Mouse (Mus musculus): ENCODE measurements around the gene Mosmo.

Mosmo gene

DNA sequence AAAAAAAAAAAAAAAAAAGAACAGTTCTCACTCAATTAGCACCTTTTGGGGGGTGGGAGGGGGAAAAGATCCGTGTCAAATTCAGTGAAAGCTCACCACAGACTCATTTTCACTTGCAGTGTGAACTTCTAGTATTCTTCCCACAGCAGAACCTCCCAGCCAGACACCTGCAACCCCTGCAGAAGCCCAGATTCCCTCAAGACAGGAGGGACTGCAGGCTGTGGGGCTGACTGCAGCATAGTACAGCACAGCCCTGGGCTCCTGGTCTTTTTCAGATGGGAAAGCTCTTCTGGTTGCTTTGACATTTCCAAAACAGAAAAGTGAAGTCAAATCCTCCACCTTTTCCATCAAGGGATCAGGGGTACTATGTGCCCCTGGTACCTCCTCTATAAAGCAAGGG lies 90.0 kb downstream of the Mosmo start:
- DNase-seq (ENCODE audit: low spot score in 2 of 2): no peak

DNA sequence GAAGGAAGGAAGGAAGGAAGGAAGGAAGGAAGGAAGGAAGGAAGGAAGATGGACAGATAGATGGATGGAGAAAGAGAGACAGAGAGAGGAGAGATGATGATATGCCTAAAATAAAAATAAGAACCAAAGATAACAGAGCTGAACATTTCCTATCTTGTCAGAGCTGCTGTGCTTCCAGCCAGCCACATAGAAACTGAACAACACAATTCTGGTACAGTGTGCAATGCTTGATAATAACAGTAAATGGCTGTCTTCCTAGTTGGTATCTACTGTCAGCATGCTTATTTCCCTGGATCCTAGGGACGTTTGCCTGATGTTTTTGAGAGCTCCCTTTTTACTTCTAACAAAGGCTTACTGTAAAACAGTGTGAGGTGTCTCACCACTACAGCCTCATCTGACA lies 94.0 kb downstream of the Mosmo start:
- no peak for DNase-seq (ENCODE audit: low spot score in 2 of 2)

DNA sequence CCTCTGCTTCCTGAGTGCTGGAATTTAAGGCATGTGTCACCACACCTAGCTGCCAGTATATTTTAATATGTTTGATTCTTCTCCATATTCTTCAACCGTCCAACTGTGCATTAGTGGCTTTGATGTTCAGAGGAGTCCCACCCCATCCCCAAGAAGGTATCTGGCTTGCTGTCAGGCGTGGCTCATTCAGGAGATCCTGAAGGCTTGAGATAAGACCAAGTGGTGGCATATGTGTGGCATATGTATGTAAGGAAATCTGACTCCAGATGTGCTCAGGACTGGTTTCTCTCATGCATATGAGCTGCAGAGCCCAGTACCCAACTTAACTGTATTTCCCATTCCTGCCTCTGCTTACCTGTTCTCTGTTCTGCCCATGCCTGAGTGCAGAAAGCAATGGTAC lies 100.6 kb downstream of the Mosmo start:
- DNase-seq (ENCODE audit: low spot score in 2 of 2): no peak
